Mouse (Mus musculus) thymus, adult 2 months (tissue): ENCODE data around the gene Kcnk1.

Source experiments
- CTCF ChIP-seq: fragments of 200-500 bp; IDR thresholded peaks from 2 replicates; pipeline ENCODE4 v1.5.1; 2012; ENCODE audit warnings: mild to moderate bottlenecking, control low read depth, low read length, moderate library complexity, borderline replicate concordance; ENCODE audit not compliant: control insufficient read depth, poor library complexity, insufficient read depth; ENCODE audit errors: extremely low read depth
- POLR2A ChIP-seq: fragments of 200-500 bp; IDR thresholded peaks from 2 replicates; pipeline ENCODE4 v1.6.1; 2012; ENCODE audit warnings: mild to moderate bottlenecking, low read length, control low read depth, moderate library complexity; ENCODE audit not compliant: control insufficient read depth, poor library complexity, insufficient read depth; ENCODE audit errors: extremely low read depth

- TF ChIP-seq CTCF (no peak), POLR2A (no peak)
Observed at GRCm38 (mm10) chr8:126073141-126073740, 78.3 kb downstream of the Kcnk1 start.
